Mouse (Mus musculus) ES-Bruce4 (cell line): ENCODE data around the gene Grin3b. TPM values are rescaled to one million over a fixed set of nuclear protein-coding genes. Genes with fewer than 3 reads are reported as not detected.

ENCODE experiments used
- H3K27ac ChIP-seq: 2 replicates; pipeline ENCODE4 v1.5.1; 2012; ENCODE audit warnings: low read length, inconsistent platforms; ENCODE audit not compliant: insufficient read depth
- H3K27me3 ChIP-seq: 2 replicates; pipeline ENCODE4 v1.6.1; 2012; ENCODE audit warnings: mild to moderate bottlenecking, low read length, inconsistent platforms; ENCODE audit not compliant: control insufficient read depth, poor library complexity, insufficient read depth, severe bottlenecking
- H3K36me3 ChIP-seq: 2 replicates; pipeline ENCODE4 v1.6.1; 2012; ENCODE audit warnings: inconsistent platforms, mild to moderate bottlenecking, low read length, moderate library complexity; ENCODE audit not compliant: control insufficient read depth, poor library complexity, insufficient read depth, severe bottlenecking
- H3K4me1 ChIP-seq: one replicate; pipeline ENCODE4 v1.8.1; 2011; ENCODE audit warnings: low read length; ENCODE audit not compliant: control insufficient read depth, insufficient read depth
- H3K4me3 ChIP-seq: 2 replicates; pipeline ENCODE4 v1.5.1; 2011; ENCODE audit warnings: low read depth, mild to moderate bottlenecking, low read length
- H3K9ac ChIP-seq: 2 replicates; pipeline ENCODE4 v1.6.1; 2012; ENCODE audit warnings: low read depth, mild to moderate bottlenecking, inconsistent platforms; ENCODE audit not compliant: poor library complexity, severe bottlenecking
- H3K9me3 ChIP-seq: replicated peaks from 2 replicates; pipeline ENCODE4 v1.6.1; 2012; ENCODE audit warnings: mild to moderate bottlenecking, low read length, inconsistent platforms; ENCODE audit not compliant: control insufficient read depth, poor library complexity, insufficient read depth, severe bottlenecking
- CTCF ChIP-seq: IDR thresholded peaks from one replicate; pipeline ENCODE4 v1.8.1; 2011; ENCODE audit warnings: low read depth, low read length
- EP300 ChIP-seq: IDR thresholded peaks from 2 replicates; pipeline ENCODE4 v1.6.1; 2011; ENCODE audit warnings: low read depth, low read length; ENCODE audit not compliant: insufficient read depth
- POLR2A ChIP-seq: IDR thresholded peaks from one replicate; pipeline ENCODE4 v1.8.1; 2011; ENCODE audit warnings: low read length; ENCODE audit not compliant: insufficient read depth
- polyA plus RNA-seq: library from polyadenylated mRNA; stranded (reverse); fragments of >200 nt; gene quantifications from 2 replicates; pipeline ENCODE4 v1.2.4, GENCODE M21; 2011; ENCODE audit warnings: low read depth; ENCODE audit not compliant: missing spikeins, insufficient read depth, insufficient read length

Grin3b gene
- polyA plus RNA-seq, 1 experiment = not detected

DNA sequence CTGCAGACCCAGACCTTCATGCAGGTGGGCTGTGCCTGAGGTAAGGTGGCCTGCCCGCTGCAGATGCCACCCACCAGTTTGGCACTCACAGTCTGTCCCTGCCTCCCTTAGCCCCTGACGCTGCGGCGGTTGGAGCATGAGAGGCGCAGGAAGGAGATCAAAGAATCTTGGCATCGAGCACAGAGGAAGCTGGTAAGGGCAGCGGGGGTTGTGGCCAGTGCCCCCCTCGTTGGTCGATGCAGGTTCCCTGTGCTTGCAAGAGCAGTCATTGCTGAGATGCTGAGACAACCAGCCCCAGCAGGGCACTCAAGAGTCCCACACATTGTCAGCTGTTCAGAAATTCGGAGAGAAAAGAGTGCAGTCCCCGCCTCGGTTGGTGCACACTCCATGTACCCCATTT, 51.6 kb downstream of the Grin3b start:
- no peaks in the 10 kb centered on the region for H3K27me3 ChIP-seq
- H3K4me3 ChIP-seq = no peak overlapping the region
- no peaks in the 10 kb centered on the region for H3K9me3 ChIP-seq
- H3K9ac ChIP-seq = no peak overlapping the region
- TF ChIP-seq POLR2A (no peak), CTCF (no peak)
- H3K4me1 ChIP-seq = peaks cover 11% of the 10 kb centered on the region
- H3K36me3 ChIP-seq = no peaks in the 10 kb centered on the region
- H3K27ac ChIP-seq = no peak overlapping the region

DNA sequence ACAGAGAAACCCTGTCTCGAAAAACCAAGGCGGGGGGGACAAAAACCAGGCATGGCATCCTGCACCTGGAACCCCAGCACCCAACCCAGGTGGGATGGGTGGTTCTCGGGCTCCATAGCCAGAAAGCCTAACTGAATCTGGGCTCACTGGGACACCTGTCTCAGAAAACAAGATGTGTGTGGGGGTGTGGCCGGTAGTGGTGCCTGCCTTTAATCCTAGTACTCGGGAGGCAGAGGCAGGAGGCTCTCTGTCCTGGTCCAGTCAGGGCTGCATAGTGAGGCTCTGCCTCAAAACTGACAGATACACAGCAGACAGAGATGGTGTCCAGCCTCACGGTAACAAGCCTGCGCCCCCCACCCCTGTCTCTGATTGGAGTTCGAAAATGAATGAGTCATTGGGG, 52.3 kb downstream of the Grin3b start:
- no peak overlapping the region for H3K9ac ChIP-seq
- H3K36me3 ChIP-seq = no peaks in the 10 kb centered on the region
- H3K4me3 ChIP-seq = no peak overlapping the region
- H3K27me3 ChIP-seq = no peaks in the 10 kb centered on the region
- H3K27ac ChIP-seq = no peak overlapping the region
- TF ChIP-seq EP300 = no peak
- TF ChIP-seq POLR2A = no peak
- no peak for TF ChIP-seq CTCF
- peaks cover 11% of the 10 kb centered on the region for H3K4me1 ChIP-seq
- no peaks in the 10 kb centered on the region for H3K9me3 ChIP-seq

DNA sequence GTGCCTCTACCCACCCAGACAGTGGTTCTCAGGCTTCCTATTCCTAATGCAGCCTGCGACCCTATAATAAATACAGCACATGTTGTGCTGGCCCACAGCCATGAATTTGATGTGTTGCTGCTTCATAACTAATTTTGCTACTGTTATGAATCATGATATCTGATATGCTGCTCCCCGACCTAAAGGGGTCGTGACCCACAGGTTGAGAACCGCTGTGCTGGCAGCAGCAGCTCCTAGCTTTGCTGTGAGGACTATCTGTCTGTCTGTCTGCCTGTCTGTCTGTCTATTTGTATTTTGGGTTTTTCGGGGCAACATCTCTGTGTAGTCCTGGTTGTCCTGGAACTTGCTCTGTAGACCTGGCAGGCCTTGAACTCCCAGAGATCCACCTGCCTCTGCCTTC, 53.2 kb downstream of the Grin3b start:
- Histone ChIP-seq H3K9me3 (no peaks in the 10 kb centered on the region), H3K4me1 (peaks cover 9% of the 10 kb centered on the region), H3K9ac (no peak overlapping the region), H3K27me3 (no peaks in the 10 kb centered on the region), H3K27ac (no peak overlapping the region), H3K4me3 (no peak overlapping the region), H3K36me3 (no peaks in the 10 kb centered on the region)
- TF ChIP-seq CTCF (no peak), EP300 (no peak), POLR2A (no peak)

DNA sequence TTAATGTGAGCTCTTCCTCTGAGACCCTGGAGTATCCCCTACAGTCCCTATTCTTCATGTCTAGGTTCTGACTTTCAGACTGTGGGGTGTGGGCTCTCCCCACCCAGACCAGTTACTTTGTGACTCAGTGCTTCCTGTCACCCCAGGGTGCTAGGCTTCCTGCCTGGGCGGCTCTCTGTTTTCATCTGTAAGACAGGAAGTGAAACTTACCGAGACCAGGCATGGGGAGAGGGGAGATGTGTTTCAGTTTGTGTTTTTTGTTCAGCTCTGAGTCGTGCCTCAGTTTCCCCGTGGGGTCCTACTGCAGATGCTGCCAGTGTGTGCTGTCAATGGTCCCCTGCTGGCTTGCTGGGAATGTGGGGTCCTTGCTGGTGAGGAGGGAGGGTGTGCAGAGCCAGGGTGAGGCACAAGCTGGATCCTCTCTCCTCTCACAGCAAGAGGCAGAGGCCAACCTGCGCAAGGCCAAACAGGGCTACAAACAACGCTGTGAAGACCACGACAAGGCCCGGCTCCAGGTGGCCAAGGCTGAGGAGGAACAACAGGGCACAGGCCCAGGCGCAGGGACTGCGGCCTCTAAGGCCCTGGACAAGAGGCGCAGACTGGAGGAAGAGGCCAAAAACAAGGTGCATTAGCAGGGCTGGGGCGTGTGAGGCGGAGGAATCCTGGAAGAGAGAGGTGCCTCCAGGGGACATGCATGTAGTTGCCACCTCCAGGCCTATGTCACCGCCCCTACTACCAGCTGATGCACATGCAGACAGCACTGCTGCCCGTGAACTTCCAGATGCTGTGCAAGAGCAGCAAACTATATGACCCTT, 53.9 kb downstream of the Grin3b start:
- H3K36me3 ChIP-seq = no peaks in the 10 kb centered on the region
- H3K9ac ChIP-seq = no peak overlapping the region
- H3K4me1 ChIP-seq = peaks cover 9% of the 10 kb centered on the region
- H3K27me3 ChIP-seq = no peaks in the 10 kb centered on the region
- H3K27ac ChIP-seq = peak overlapping the region; percentile 33
- H3K9me3 ChIP-seq = no peaks in the 10 kb centered on the region
- TF ChIP-seq EP300 = no peak
- TF ChIP-seq CTCF = no peak
- no peak overlapping the region for H3K4me3 ChIP-seq

DNA sequence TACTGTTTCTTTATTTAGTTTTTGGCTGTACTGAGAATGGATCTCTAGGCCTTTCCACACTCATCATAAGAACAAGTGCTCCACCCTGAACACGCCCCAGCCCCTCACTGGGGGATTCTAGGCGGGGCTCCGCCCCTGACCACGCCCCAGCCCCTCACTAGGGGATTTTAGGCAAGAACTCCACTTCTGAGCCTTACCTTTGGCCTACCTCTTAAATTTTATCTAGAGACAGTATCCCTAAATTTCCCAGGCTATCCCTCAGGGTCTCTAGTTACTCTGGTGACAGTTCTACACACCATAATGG, 54.5 kb downstream of the Grin3b start:
- Histone ChIP-seq H3K9ac (no peak overlapping the region), H3K27ac (peak overlapping the region; percentile 33), H3K27me3 (no peaks in the 10 kb centered on the region), H3K4me3 (no peak overlapping the region), H3K9me3 (no peaks in the 10 kb centered on the region), H3K36me3 (no peaks in the 10 kb centered on the region), H3K4me1 (peaks cover 9% of the 10 kb centered on the region)
- TF ChIP-seq POLR2A (no peak), EP300 (no peak), CTCF (no peak)

DNA sequence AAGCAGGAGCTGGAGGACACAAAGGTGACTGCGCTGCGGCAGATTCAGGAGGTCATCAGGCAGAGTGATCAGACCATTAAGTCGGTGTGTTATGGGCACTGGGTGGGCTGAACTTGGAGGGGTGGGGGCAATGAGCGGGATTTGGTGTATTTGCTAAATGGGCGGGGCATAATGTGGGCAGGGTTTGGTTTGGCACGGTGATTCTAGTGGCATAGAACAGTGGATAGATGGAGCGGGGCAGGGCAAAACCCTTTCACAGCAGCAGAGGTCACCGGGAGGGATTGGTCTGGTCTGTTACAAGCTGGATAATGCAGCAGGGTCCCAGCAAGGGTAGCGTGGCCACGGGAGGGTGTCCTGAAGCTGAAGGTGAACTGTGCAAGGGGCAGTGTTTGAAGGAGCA, 54.9 kb downstream of the Grin3b start:
- no peak for TF ChIP-seq CTCF
- no peak overlapping the region for H3K27ac ChIP-seq
- H3K27me3 ChIP-seq = no peaks in the 10 kb centered on the region
- H3K9me3 ChIP-seq = no peaks in the 10 kb centered on the region
- H3K4me3 ChIP-seq = no peak overlapping the region
- no peaks in the 10 kb centered on the region for H3K36me3 ChIP-seq
- peaks cover 9% of the 10 kb centered on the region for H3K4me1 ChIP-seq
- H3K9ac ChIP-seq = no peak overlapping the region
